Mouse (Mus musculus) forebrain, embryonic 11.5 days (tissue): ENCODE measurements around the gene St6galnac3. TPM values are rescaled to one million over a fixed set of nuclear protein-coding genes. Genes with fewer than 3 reads are reported as not detected.

Experiments
- ATAC-seq: fragments of 200-750 bp; cut with Nextera tagmentation; replicated peaks from 2 replicates; pipeline ENCODE4 v1.8.0; 2017; ENCODE audit warnings: moderate TSS enrichment; ENCODE audit not compliant: low FRiP score
- DNase-seq: peaks from one replicate; pipeline ENCODE4 v3.0.0-alpha.2; 2017; ENCODE audit warnings: low spot score
- H3K27ac ChIP-seq: fragments of 300-500 bp; sonication (generic); 2 replicates; pipeline ENCODE4 v1.5.1; 2014; ENCODE audit warnings: low read depth, low read length
- H3K27me3 ChIP-seq: fragments of 300-500 bp; sonication (generic); 2 replicates; pipeline ENCODE4 v1.6.1; 2014; ENCODE audit warnings: mild to moderate bottlenecking, low read length, mixed read lengths; ENCODE audit not compliant: control insufficient read depth, insufficient read depth
- H3K36me3 ChIP-seq: fragments of 300-500 bp; sonication (generic); 2 replicates; pipeline ENCODE4 v1.6.1; 2014; ENCODE audit warnings: mild to moderate bottlenecking, low read length, moderate library complexity, mixed read lengths; ENCODE audit not compliant: control insufficient read depth, insufficient read depth
- H3K4me1 ChIP-seq: fragments of 300-500 bp; sonication (generic); replicated peaks from 2 replicates; pipeline ENCODE4 v1.6.1; 2014; ENCODE audit warnings: low read length, mixed read lengths; ENCODE audit not compliant: control insufficient read depth, insufficient read depth
- H3K4me2 ChIP-seq: fragments of 300-500 bp; sonication (generic); 2 replicates; pipeline ENCODE4 v1.6.1; 2014; ENCODE audit warnings: low read depth, mild to moderate bottlenecking, low read length, moderate library complexity, mixed read lengths; ENCODE audit not compliant: severe bottlenecking
- H3K4me3 ChIP-seq: fragments of 300-500 bp; sonication (generic); 2 replicates; pipeline ENCODE4 v1.5.1; 2014; ENCODE audit warnings: low read depth, low read length
- H3K9ac ChIP-seq: fragments of 300-500 bp; sonication (generic); 2 replicates; pipeline ENCODE4 v1.6.1; 2014; ENCODE audit warnings: low read length
- H3K9me3 ChIP-seq: fragments of 300-500 bp; sonication (generic); 2 replicates; pipeline ENCODE4 v1.6.1; 2016; ENCODE audit warnings: low read length, mixed read lengths; ENCODE audit not compliant: control insufficient read depth
- WGBS: fragments of 180-500 bp; shearing (Covaris S2); extraction: QIAGEN DNeasy Blood & Tissue Kit; methylation state at CpG from one replicate; pipeline ENCODE4 v1.1.7; 2014; 5-methylcytosine and 5-hydroxymethylcytosine counted together
- polyA plus RNA-seq: library from polyadenylated mRNA; unstranded; fragments of >200 nt; fragmentation: Nextera tagmentation; extraction: Ambion mirVana; gene quantifications from 2 replicates; pipeline ENCODE4 v1.2.1, GENCODE M21; 2014

The St6galnac3 gene
- polyA plus RNA-seq: 29.8 and 38.0 TPM in 2 replicates

GRCm38 (mm10) chr3:153724701-153725668, at the start of gene St6galnac3:
Gene St6galnac3 (minus strand): TSS chr3:153725174.
- Histone ChIP-seq H3K9ac (peak within 1 kb of the TSS; percentile 85), H3K4me2 (peak within 1 kb of the TSS; percentile 92), H3K4me1 (peaks cover 4% of the 10 kb centered on the region; the same call in 1 of the 2 replicates), H3K4me3 (peak within 1 kb of the TSS; percentile 63), H3K27ac (0 out of 2 replicates have a peak within 1 kb of the TSS, but pooled peaks have one; percentile 34), H3K36me3 (no peaks in the 10 kb centered on the region), H3K9me3 (no peaks in the 10 kb centered on the region), H3K27me3 (no peaks in the 10 kb centered on the region)
- ATAC-seq: peak; percentile 99
- 3% methylated on average over 56 of the region's 56 CpGs for WGBS
- peak; percentile 95 for DNase-seq

- H3K9me3 ChIP-seq: no peaks in the 10 kb centered on the region
- H3K27ac ChIP-seq: no peak overlapping the region
- ATAC-seq (no peak), DNase-seq (no peak)
- H3K9ac ChIP-seq: no peak overlapping the region
- no peaks in the 10 kb centered on the region for H3K27me3 ChIP-seq
- WGBS: 88% methylated on average over 3 of the region's 3 CpGs
- no peaks in the 10 kb centered on the region for H3K36me3 ChIP-seq
- no peak overlapping the region for H3K4me3 ChIP-seq
- no peak overlapping the region for H3K4me2 ChIP-seq
- H3K4me1 ChIP-seq: no peaks in the 10 kb centered on the region
Measured at GRCm38 (mm10) chr3:153774568-153774967, 49.6 kb upstream of the St6galnac3 start.

DNA sequence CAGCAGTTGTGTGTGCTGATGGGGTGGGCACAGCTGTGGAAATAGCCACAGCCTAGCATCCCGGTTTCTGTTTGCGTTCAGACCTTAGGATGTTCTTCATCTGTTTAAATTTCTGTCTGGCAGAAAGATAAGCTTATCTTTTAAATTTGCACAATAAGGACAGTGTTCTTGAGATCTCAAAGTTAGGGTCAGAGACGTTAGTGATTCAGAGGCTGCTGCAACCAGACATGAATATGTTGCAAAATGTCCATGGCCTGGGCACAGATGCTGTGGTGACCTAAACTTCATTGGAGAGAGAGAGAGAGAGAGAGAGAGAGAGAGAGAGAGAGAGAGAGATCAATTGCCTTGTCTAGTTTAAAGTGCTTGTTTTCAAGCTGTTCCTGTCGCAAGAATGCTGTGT, 46.5 kb upstream of the St6galnac3 start:
- Histone ChIP-seq H3K36me3 (no peaks in the 10 kb centered on the region), H3K4me3 (no peak overlapping the region), H3K9me3 (no peaks in the 10 kb centered on the region), H3K9ac (no peak overlapping the region), H3K4me2 (no peak overlapping the region), H3K27ac (no peak overlapping the region), H3K27me3 (no peaks in the 10 kb centered on the region), H3K4me1 (no peaks in the 10 kb centered on the region)
- ATAC-seq: no peak
- 85% methylated on average over 4 of the region's 4 CpGs for WGBS
- DNase-seq: no peak

- H3K36me3 ChIP-seq: no peaks in the 10 kb centered on the region
- no peaks in the 10 kb centered on the region for H3K4me1 ChIP-seq
- H3K27me3 ChIP-seq: no peaks in the 10 kb centered on the region
- 73% methylated on average over 7 of the region's 7 CpGs for WGBS
- H3K9ac ChIP-seq: no peak overlapping the region
- ATAC-seq (no peak), DNase-seq (no peak)
- no peaks in the 10 kb centered on the region for H3K9me3 ChIP-seq
- H3K27ac ChIP-seq: no peak overlapping the region
- H3K4me3 ChIP-seq: no peak overlapping the region
- H3K4me2 ChIP-seq: no peak overlapping the region
Measured at GRCm38 (mm10) chr3:153770573-153770972, 45.6 kb upstream of the St6galnac3 start.

DNA sequence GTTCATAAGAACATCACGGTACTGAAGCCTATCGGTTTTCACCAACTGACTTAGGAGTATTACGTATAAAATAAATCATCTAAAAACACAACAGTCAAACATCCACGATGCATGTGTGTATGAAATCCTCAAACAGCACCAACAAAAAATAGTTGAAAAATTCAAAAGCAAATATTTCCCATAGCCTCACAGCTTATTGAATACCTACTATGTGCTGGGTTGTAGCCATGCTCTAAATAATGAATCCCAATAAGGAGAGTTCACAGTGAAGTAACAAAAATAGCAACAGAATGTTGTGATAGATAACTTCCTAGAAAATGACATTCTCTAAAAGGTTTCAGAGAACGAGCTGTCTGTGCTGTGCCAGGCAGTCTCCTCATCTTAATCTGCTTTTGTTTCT, 44.2 kb upstream of the St6galnac3 start:
- no peak overlapping the region for H3K4me3 ChIP-seq
- H3K27ac ChIP-seq: no peak overlapping the region
- no peaks in the 10 kb centered on the region for H3K4me1 ChIP-seq
- 95% methylated on average over 5 of the region's 5 CpGs for WGBS
- no peak overlapping the region for H3K4me2 ChIP-seq
- ATAC-seq: no peak
- H3K9ac ChIP-seq: no peak overlapping the region
- H3K36me3 ChIP-seq: no peaks in the 10 kb centered on the region
- no peaks in the 10 kb centered on the region for H3K27me3 ChIP-seq
- no peak for DNase-seq
- no peaks in the 10 kb centered on the region for H3K9me3 ChIP-seq

GRCm38 (mm10) chr3:153765171-153765570, 40.2 kb upstream of the St6galnac3 start:
- no peak overlapping the region for H3K4me3 ChIP-seq
- ATAC-seq: no peak

GRCm38 (mm10) chr3:153764760-153765159, 39.8 kb upstream of the St6galnac3 start:
- 32% methylated on average over 5 of the region's 5 CpGs for WGBS
- ATAC-seq: no peak
- no peak for DNase-seq
- Histone ChIP-seq H3K27me3 (no peaks in the 10 kb centered on the region), H3K36me3 (no peaks in the 10 kb centered on the region), H3K4me3 (no peak overlapping the region), H3K9ac (no peak overlapping the region), H3K4me2 (no peak overlapping the region), H3K27ac (no peak overlapping the region), H3K9me3 (no peaks in the 10 kb centered on the region), H3K4me1 (no peaks in the 10 kb centered on the region)

More at GRCm38 (mm10) chr3:153765171-153765570, 40.2 kb upstream of the St6galnac3 start:
- no peak for DNase-seq
- H3K4me2 ChIP-seq: no peak overlapping the region
- no peak overlapping the region for H3K27ac ChIP-seq
- no peaks in the 10 kb centered on the region for H3K4me1 ChIP-seq
- no peak overlapping the region for H3K9ac ChIP-seq
- no peaks in the 10 kb centered on the region for H3K36me3 ChIP-seq
- H3K9me3 ChIP-seq: no peaks in the 10 kb centered on the region
- no peaks in the 10 kb centered on the region for H3K27me3 ChIP-seq

GRCm38 (mm10) chr3:153761171-153761570, 36.2 kb upstream of the St6galnac3 start:
- Histone ChIP-seq H3K4me1 (no peaks in the 10 kb centered on the region), H3K9ac (no peak overlapping the region), H3K36me3 (no peaks in the 10 kb centered on the region), H3K4me3 (no peak overlapping the region), H3K27ac (no peak overlapping the region), H3K4me2 (no peak overlapping the region), H3K27me3 (no peaks in the 10 kb centered on the region), H3K9me3 (no peaks in the 10 kb centered on the region)
- ATAC-seq: no peak
- 94% methylated on average over 17 of the region's 17 CpGs for WGBS
- no peak for DNase-seq

DNA sequence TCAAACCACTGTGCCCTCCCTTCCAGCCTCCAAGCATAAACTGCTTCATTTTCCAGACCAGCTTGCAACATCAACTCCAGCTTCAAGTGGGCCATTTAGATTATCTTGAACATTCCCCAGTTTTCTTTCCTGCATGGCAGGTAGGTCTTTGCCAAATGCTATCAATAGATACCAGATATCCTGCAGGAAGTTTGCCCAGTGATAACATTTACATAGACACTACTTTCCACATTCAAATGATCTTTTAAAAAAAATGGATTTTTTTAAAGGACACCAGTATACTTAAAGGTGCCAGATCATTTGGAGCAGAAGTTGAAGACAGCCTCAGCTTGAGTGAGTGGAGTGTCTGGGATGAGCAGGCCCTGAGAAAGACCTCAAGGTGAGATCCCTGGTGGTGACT, 34.3 kb upstream of the St6galnac3 start:
- Histone ChIP-seq H3K9me3 (no peaks in the 10 kb centered on the region), H3K4me3 (no peak overlapping the region), H3K27ac (no peak overlapping the region), H3K4me2 (no peak overlapping the region), H3K4me1 (no peaks in the 10 kb centered on the region), H3K36me3 (no peaks in the 10 kb centered on the region), H3K9ac (no peak overlapping the region), H3K27me3 (no peaks in the 10 kb centered on the region)
- ATAC-seq (no peak), DNase-seq (no peak)
